Mouse (Mus musculus): ENCODE results near the gene Gstp2.
"Not testable (repeated sequence)": the region's sequence is repeated elsewhere in the genome, so short reads cannot be mapped to it uniquely, and the experiment has no call there.

GRCm38 (mm10) chr19:4060044-4060898, 14.4 kb upstream of the Gstp2 start:
- TF ChIP-seq GATA1, TAL1 (IDR thresholded peaks at IDR 0.05; ENCODE audit: low read length): not testable (repeated sequence)
